Mouse (Mus musculus): ENCODE data around the gene Sp3. TPM values are rescaled to one million over a fixed set of nuclear protein-coding genes. Genes with fewer than 3 reads are reported as not detected.

Gene Sp3
- total and polyA plus RNA-seq, 3 experiments: 27.8 to 299 (median 34.9) TPM

- Histone ChIP-seq H3K36me3 (ENCODE audit: control insufficient read depth in 1 of 2, insufficient read depth in 2 of 2, low read length in 2 of 2) (peaks cover 0 to 23% of the 10 kb centered on the region in 2 experiments; a peak in 2 of 4 replicates), H3K4me3 (ENCODE audit: control insufficient read depth in 1 of 2, insufficient read depth in 1 of 2, low read depth in 2 of 2, low read length in 2 of 2) (no peak overlapping the region), H3K9ac (ENCODE audit: control insufficient read depth, low read depth, low read length, poor library complexity, severe bottlenecking) (no peak overlapping the region), H3K4me1 (ENCODE audit: control insufficient read depth in 1 of 2, insufficient read depth in 2 of 2, low read length in 2 of 2) (peaks cover 20 to 31% of the 10 kb centered on the region in 2 experiments), H3K27ac (ENCODE audit: control insufficient read depth, low read depth, low read length) (no peak overlapping the region), H3K9me3 (replicated peaks; ENCODE audit: insufficient read depth, low read length) (no peaks in the 10 kb centered on the region), H3K27me3 (ENCODE audit: control insufficient read depth in 1 of 2, insufficient read depth in 2 of 2, low read length in 2 of 2) (no peaks in the 10 kb centered on the region), H3K79me2 (ENCODE audit: control insufficient read depth, insufficient read depth, low read length, poor library complexity) (no peaks in the 10 kb centered on the region)
- no peak for DNase-seq (ENCODE audit: low read depth, low spot score)
- no peak for TF ChIP-seq RAD21 (IDR thresholded peaks at IDR 0.05; ENCODE audit: low read depth, low read length)
- TF ChIP-seq ELF1 (IDR thresholded peaks at IDR 0.05; ENCODE audit: low read depth, low read length): no peak
- TF ChIP-seq MAFK (IDR thresholded peaks at IDR 0.05; ENCODE audit: borderline replicate concordance, low read depth, low read length): no peak
- no peak for TF ChIP-seq POLR2AphosphoS5 (IDR thresholded peaks at IDR 0.05; ENCODE audit: borderline replicate concordance, low read depth, low read length)
- no peak for TF ChIP-seq USF2 (IDR thresholded peaks at IDR 0.05; ENCODE audit: borderline replicate concordance in 1 of 2, insufficient read depth in 1 of 2, low read depth in 1 of 2, low read length in 2 of 2)
- TF ChIP-seq MEF2A (IDR thresholded peaks at IDR 0.05; ENCODE audit: extremely low read depth, insufficient replicate concordance, low read depth, low read length, poor library complexity, severe bottlenecking): no peak
- no peak for TF ChIP-seq MAX (IDR thresholded peaks at IDR 0.05; ENCODE audit: low read length)
- no peak for TF ChIP-seq USF1 (IDR thresholded peaks at IDR 0.05; ENCODE audit: low read depth, low read length)
- no peak for TF ChIP-seq KAT2A (conservative IDR thresholded peaks at IDR 0.05; ENCODE audit: low read depth, low read length)
- TF ChIP-seq CHD1 (IDR thresholded peaks at IDR 0.05; ENCODE audit: low read depth, low read length): no peak
- no peak for TF ChIP-seq MXI1 (IDR thresholded peaks at IDR 0.05; ENCODE audit: low read depth, low read length)
- no peak for TF ChIP-seq TCF12 (IDR thresholded peaks at IDR 0.05; ENCODE audit: low read depth, low read length)
- TF ChIP-seq BHLHE40 (IDR thresholded peaks at IDR 0.05; ENCODE audit: borderline replicate concordance, low read depth, low read length): no peak
- TF ChIP-seq UBTF (IDR thresholded peaks at IDR 0.05; ENCODE audit: borderline replicate concordance, insufficient read depth, low read depth, low read length): no peak
- TF ChIP-seq ZC3H11A (IDR thresholded peaks at IDR 0.05; ENCODE audit: low read depth, low read length): no peak
These were observed 17.3 kb upstream of the Sp3 start for GRCm38 (mm10) chr2:72997586-72997985.

GRCm38 (mm10) chr2:72996808-72997378 is 16.6 kb upstream of the Sp3 start:
- Histone ChIP-seq H3K36me3 (ENCODE audit: control insufficient read depth in 1 of 2, insufficient read depth in 2 of 2, low read length in 2 of 2) (peaks cover 0 to 17% of the 10 kb centered on the region in 2 experiments; a peak in 2 of 4 replicates), H3K79me2 (ENCODE audit: control insufficient read depth, insufficient read depth, low read length, poor library complexity) (no peaks in the 10 kb centered on the region), H3K9me3 (replicated peaks; ENCODE audit: insufficient read depth, low read length) (no peaks in the 10 kb centered on the region), H3K4me3 (ENCODE audit: control insufficient read depth in 1 of 2, insufficient read depth in 1 of 2, low read depth in 2 of 2, low read length in 2 of 2) (peak overlapping the region; percentile 56 to 68), H3K27ac (ENCODE audit: control insufficient read depth, low read depth, low read length) (peak overlapping the region; percentile 56; the same call in 1 of the 2 replicates), H3K9ac (ENCODE audit: control insufficient read depth, low read depth, low read length, poor library complexity, severe bottlenecking) (peak overlapping the region; percentile 68), H3K4me1 (ENCODE audit: control insufficient read depth in 1 of 2, insufficient read depth in 2 of 2, low read length in 2 of 2) (peaks cover 14 to 25% of the 10 kb centered on the region in 2 experiments), H3K27me3 (ENCODE audit: control insufficient read depth in 1 of 2, insufficient read depth in 2 of 2, low read length in 2 of 2) (no peaks in the 10 kb centered on the region)
- TF ChIP-seq RCOR1 (IDR thresholded peaks at IDR 0.05; ENCODE audit: low read depth, low read length) (0 out of 2 replicates have a peak, but pooled peaks have one; percentile 39), ZMIZ1 (IDR thresholded peaks at IDR 0.05; ENCODE audit: low read depth, low read length) (peak; percentile 57; the same call in 1 of the 2 replicates), POLR2A (IDR thresholded peaks at IDR 0.05; ENCODE audit: control insufficient read depth in 1 of 2, insufficient read depth in 1 of 2, low read depth in 1 of 2, low read length in 2 of 2, poor library complexity in 1 of 2) (peak in 1 of 2 experiments; percentile 50; a peak in 2 of 4 replicates), HCFC1 (IDR thresholded peaks at IDR 0.05; ENCODE audit: low read depth, low read length) (peak; percentile 44; the same call in 1 of the 2 replicates), USF1 (IDR thresholded peaks at IDR 0.05; ENCODE audit: low read depth, low read length) (no peak), ETS1 (IDR thresholded peaks at IDR 0.05; ENCODE audit: low read depth, low read length) (peak; percentile 46), MXI1 (IDR thresholded peaks at IDR 0.05; ENCODE audit: low read depth, low read length) (peak; percentile 38; the same call in 1 of the 2 replicates), POLR2AphosphoS2 (IDR thresholded peaks at IDR 0.05; ENCODE audit: low read length) (no peak), EP300 (IDR thresholded peaks at IDR 0.05; ENCODE audit: low read depth in 1 of 2, low read length in 2 of 2) (peak; percentile 16 to 42; a peak in 1 of 4 replicates), GATA1 (IDR thresholded peaks at IDR 0.05; ENCODE audit: low read depth, low read length) (0 out of 2 replicates have a peak, but pooled peaks have one; percentile 17), KAT2A (conservative IDR thresholded peaks at IDR 0.05; ENCODE audit: low read depth, low read length) (no peak), MYC (IDR thresholded peaks at IDR 0.05; ENCODE audit: low read depth, low read length) (0 out of 2 replicates have a peak, but pooled peaks have one; percentile 54), TCF12 (IDR thresholded peaks at IDR 0.05; ENCODE audit: low read depth, low read length) (peak; percentile 62), RAD21 (IDR thresholded peaks at IDR 0.05; ENCODE audit: low read depth, low read length) (no peak), NELFE (IDR thresholded peaks at IDR 0.05; ENCODE audit: low read depth, low read length) (peak; percentile 41; the same call in 1 of the 2 replicates), TBP (IDR thresholded peaks at IDR 0.05; ENCODE audit: low read depth, low read length) (peak; percentile 63), MAX (IDR thresholded peaks at IDR 0.05; ENCODE audit: low read length) (peak; percentile 48; the same call in 1 of the 2 replicates), SIN3A (IDR thresholded peaks at IDR 0.05; ENCODE audit: low read length) (peak; percentile 64), ELF1 (IDR thresholded peaks at IDR 0.05; ENCODE audit: low read depth, low read length) (peak; percentile 72), MYB (IDR thresholded peaks at IDR 0.05; ENCODE audit: low read depth, low read length) (no peak)
- DNase-seq (ENCODE audit: low read depth, low spot score): peak; percentile 91
